Mouse (Mus musculus) G1E (cell line): Measurements from ENCODE around the gene Arhgap35.

ENCODE experiments used
- CTCF ChIP-seq: IDR thresholded peaks from 2 replicates; pipeline ENCODE4 v1.5.1; 2012; ENCODE audit warnings: low read depth, low read length, inconsistent platforms, mixed read lengths
- GATA1 ChIP-seq: IDR thresholded peaks from 2 replicates; pipeline ENCODE4 v1.6.1; 2012; ENCODE audit warnings: borderline replicate concordance, low read length, inconsistent platforms, mixed read lengths
- GATA2 ChIP-seq: IDR thresholded peaks from 2 replicates; pipeline ENCODE4 v1.6.1; 2012; ENCODE audit warnings: low read depth, low read length, inconsistent platforms, borderline replicate concordance
- POLR2AphosphoS5 ChIP-seq: IDR thresholded peaks from 2 replicates; pipeline ENCODE4 v1.6.1; 2012; ENCODE audit warnings: low read depth, low read length, inconsistent platforms; ENCODE audit not compliant: insufficient replicate concordance
- TAL1 ChIP-seq: conservative IDR thresholded peaks from 2 replicates; pipeline ENCODE4 v1.6.1; 2012; ENCODE audit warnings: low read depth, low read length, inconsistent platforms, mixed read lengths

DNA sequence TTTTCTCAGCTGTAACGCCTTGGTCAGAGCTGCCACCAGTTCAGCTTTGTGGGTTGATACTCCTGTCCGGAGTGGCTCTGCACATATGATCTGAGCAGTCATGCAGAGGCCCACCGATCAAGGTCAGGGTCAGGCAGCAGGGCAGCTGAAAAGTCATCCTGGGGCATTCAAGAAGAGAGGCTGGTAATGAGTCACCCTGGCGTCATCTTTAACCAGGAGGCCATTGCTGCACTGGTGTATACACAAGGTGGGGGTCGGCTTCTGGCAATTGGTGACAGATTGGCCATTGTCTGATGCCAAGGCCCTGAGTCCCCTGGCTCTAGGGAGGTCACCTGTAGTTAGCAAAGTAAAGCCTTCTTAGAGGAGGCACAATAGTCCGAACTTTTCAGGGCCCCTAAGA, 163.1 kb downstream of the Arhgap35 start:
- TF ChIP-seq CTCF (no peak), GATA1 (no peak), TAL1 (no peak), POLR2AphosphoS5 (no peak), GATA2 (no peak)
